Mouse (Mus musculus) left cerebral cortex, postnatal 10 days (tissue): ENCODE measurements around the gene Klf4. TPM values are rescaled to one million over a fixed set of nuclear protein-coding genes. Genes with fewer than 3 reads are reported as not detected.

Experiments
- DNase-seq, 2 experiments: peaks; one replicate each; pipeline ENCODE4 v3.0.0; 2021 to 2022; ENCODE audit warnings: low spot score in 2 of 2, mixed read lengths in 1 of 2; ENCODE audit errors: extremely low spot score in 1 of 2
- intact Hi-C: fragments of 180-260 bp; cut with DNase I; formaldehyde crosslinking; loops from one replicate; pipeline ENCODE4 v1.15.1; 2025
- total RNA-seq, 2 experiments: library from RNA; stranded (reverse); gene quantifications; 2 replicates each; pipeline ENCODE4 v1.2.3; 2021

Klf4 gene
- total RNA-seq, 2 experiments from 2014 or later: 5.8 to 6.8 TPM

GRCm38 (mm10) chr4:55528404-55528803 lies 3.9 kb downstream of the Klf4 start:
- intact Hi-C loops: no loop called here
- DNase-seq: no peak

- DNase-seq: no peak
- intact Hi-C loops: no loop called here
These were observed 4.3 kb downstream of the Klf4 start for GRCm38 (mm10) chr4:55527931-55528330.

GRCm38 (mm10) chr4:55526247-55527115 lies 5.8 kb downstream of the Klf4 start:
- peak in 1 of 2 experiments; percentile 38 for DNase-seq
- intact Hi-C loops: no loop called here

GRCm38 (mm10) chr4:55523921-55524320 lies 8.3 kb downstream of the Klf4 start:
- intact Hi-C loops: no loop called here
- no peak for DNase-seq

- intact Hi-C loops: no loop called here
These were observed 14.8 kb downstream of the Klf4 start for GRCm38 (mm10) chr4:55517438-55517837.

GRCm38 (mm10) chr4:55516048-55516447 lies 16.2 kb downstream of the Klf4 start:
- intact Hi-C loops: no loop called here
- no peak for DNase-seq

More at GRCm38 (mm10) chr4:55517438-55517837, 14.8 kb downstream of the Klf4 start:
- DNase-seq: no peak

- intact Hi-C loops: loop anchor here (5.0 kb wide), 2 partner anchors 978 to 1168 kb away; no protein-coding TSS in a partner anchor
- peak; percentile 48 to 89 for DNase-seq
These were observed 17.5 kb downstream of the Klf4 start for GRCm38 (mm10) chr4:55514733-55515176.

- no peak for DNase-seq
- intact Hi-C loops: loop anchor here (5.0 kb wide), 2 partner anchors 979 to 1169 kb away; no protein-coding TSS in a partner anchor
These were observed 18.5 kb downstream of the Klf4 start for GRCm38 (mm10) chr4:55513615-55514279.

GRCm38 (mm10) chr4:55511389-55511788 lies 20.9 kb downstream of the Klf4 start:
- no peak for DNase-seq
- intact Hi-C loops: loop anchor here (5.0 kb wide), 2 partner anchors 981 to 1171 kb away; no protein-coding TSS in a partner anchor

- intact Hi-C loops: no loop called here
- DNase-seq: no peak
These were observed 23.6 kb downstream of the Klf4 start for GRCm38 (mm10) chr4:55508712-55509111.

GRCm38 (mm10) chr4:55498621-55499020 lies 33.6 kb downstream of the Klf4 start:
- intact Hi-C loops: no loop called here
- DNase-seq: no peak

- no peak for DNase-seq
- intact Hi-C loops: no loop called here
These were observed 35.9 kb downstream of the Klf4 start for GRCm38 (mm10) chr4:55496416-55496815.

GRCm38 (mm10) chr4:55493261-55493660 lies 39.0 kb downstream of the Klf4 start:
- DNase-seq: no peak
- intact Hi-C loops: no loop called here

- intact Hi-C loops: no loop called here
- no peak for DNase-seq
These were observed 42.9 kb downstream of the Klf4 start for GRCm38 (mm10) chr4:55489328-55489727.

GRCm38 (mm10) chr4:55488604-55489003 lies 43.7 kb downstream of the Klf4 start:
- intact Hi-C loops: no loop called here
- DNase-seq: no peak

- intact Hi-C loops: no loop called here
These were observed 51.9 kb downstream of the Klf4 start for GRCm38 (mm10) chr4:55480322-55480767.

GRCm38 (mm10) chr4:55478333-55478732 lies 53.9 kb downstream of the Klf4 start:
- DNase-seq: no peak

More at GRCm38 (mm10) chr4:55480322-55480767, 51.9 kb downstream of the Klf4 start:
- DNase-seq: peak; percentile 31 to 82

GRCm38 (mm10) chr4:55477933-55478332 lies 54.3 kb downstream of the Klf4 start:
- intact Hi-C loops: no loop called here
- peak; percentile 13 to 63 for DNase-seq

More at GRCm38 (mm10) chr4:55478333-55478732, 53.9 kb downstream of the Klf4 start:
- intact Hi-C loops: no loop called here

GRCm38 (mm10) chr4:55477210-55477759 lies 55.0 kb downstream of the Klf4 start:
- no peak for DNase-seq
- intact Hi-C loops: no loop called here
